Mouse (Mus musculus): ENCODE results near the gene Ogt.

Ogt gene

DNA sequence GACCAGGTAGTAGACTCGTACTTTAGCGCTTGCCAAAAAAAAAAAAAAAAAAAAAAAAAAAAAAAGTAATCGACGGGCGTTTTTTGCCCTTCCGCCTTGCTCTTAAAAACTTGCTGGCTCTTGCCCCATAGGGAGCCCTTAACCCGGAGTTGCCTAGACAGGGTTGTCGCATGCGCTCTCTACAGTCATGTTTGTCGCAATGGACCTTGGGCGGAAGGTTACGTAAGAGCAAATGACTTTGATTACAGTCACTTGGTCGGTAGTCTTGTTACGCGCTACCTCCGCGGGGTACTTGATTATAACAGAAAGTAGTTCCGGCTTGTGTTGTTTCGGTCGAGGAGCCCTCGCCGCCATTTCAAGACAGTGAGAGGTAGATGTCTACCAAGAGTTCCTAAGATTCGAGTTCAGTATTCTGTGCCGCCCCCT lies at the start of gene Ogt:
Gene Ogt, plus strand, starts transcription at position 320 of the 426 bp plus-strand sequence.
- DNase-seq (ENCODE audit: low spot score), result peak; percentile 72

GRCm38 (mm10) chrX:101616183-101616582 lies 23.7 kb upstream of the Ogt start:
- DNase-seq (ENCODE audit: low spot score), result no peak

DNA sequence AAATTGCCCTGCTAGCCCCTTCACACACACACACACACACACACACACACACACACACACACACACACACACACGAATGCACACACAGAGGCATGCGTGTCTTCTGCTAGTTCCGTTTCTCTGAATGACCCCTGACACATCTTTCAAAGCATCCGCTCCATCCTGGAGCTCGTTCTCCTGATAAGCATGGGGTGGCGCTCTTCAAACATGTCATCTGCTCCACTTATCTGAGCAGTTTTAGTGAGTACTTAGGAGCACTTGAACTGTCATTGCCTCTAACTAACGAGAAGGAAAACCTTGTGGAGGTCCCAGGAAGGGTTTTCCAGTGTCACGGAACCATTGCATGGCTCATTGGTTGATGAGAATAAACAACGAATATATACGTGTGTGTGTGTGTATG lies 22.0 kb upstream of the Ogt start:
- no peak for DNase-seq (ENCODE audit: low spot score)

DNA sequence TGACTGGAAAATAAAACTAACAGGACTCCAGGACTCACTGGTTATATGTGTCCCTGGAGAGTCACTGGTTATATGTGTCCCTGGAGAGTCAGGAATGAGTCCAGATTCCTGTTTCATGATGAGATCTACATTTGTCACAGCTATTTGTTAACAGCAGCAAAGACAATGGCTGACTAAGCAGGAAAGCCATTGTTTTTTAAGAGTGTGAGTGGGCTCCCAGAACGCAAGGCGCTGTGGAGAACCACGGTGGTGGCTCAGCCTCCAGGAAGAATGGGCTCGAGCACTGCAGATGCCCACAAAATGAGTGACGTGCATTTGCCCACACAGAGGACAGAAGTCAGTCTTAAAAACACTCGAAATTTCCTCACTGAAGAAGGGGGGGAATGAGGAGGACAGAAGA lies 19.5 kb upstream of the Ogt start:
- DNase-seq (ENCODE audit: low spot score), result no peak

GRCm38 (mm10) chrX:101622539-101622938 lies 17.3 kb upstream of the Ogt start:
- no peak for DNase-seq (ENCODE audit: low spot score)

- DNase-seq (ENCODE audit: low spot score), result no peak
Measured at GRCm38 (mm10) chrX:101636821-101637525, 2.9 kb upstream of the Ogt start.

DNA sequence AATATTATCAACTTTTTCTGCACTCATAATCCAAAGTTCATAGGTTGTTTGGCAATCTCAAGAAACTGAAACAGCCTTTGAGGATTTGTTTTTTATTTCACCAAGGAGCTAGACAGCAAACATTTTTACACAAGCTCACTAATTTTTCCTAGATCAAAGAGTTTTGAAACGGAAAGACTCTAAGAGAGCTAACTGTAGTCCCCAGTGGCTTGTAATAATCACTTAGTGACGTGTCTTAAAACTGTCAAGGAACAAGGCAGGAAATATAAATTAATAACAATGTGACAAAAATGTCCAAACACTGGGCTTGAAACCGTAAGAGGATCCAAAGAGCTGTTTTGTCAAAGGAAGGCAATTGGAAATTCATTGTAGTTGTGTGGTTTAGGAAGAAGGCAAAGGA lies 1.0 kb upstream of the Ogt start:
- DNase-seq (ENCODE audit: low spot score), result no peak

- no peak for DNase-seq (ENCODE audit: low spot score)
Measured at GRCm38 (mm10) chrX:101639306-101639705, 554 bp upstream of the Ogt start.

DNA sequence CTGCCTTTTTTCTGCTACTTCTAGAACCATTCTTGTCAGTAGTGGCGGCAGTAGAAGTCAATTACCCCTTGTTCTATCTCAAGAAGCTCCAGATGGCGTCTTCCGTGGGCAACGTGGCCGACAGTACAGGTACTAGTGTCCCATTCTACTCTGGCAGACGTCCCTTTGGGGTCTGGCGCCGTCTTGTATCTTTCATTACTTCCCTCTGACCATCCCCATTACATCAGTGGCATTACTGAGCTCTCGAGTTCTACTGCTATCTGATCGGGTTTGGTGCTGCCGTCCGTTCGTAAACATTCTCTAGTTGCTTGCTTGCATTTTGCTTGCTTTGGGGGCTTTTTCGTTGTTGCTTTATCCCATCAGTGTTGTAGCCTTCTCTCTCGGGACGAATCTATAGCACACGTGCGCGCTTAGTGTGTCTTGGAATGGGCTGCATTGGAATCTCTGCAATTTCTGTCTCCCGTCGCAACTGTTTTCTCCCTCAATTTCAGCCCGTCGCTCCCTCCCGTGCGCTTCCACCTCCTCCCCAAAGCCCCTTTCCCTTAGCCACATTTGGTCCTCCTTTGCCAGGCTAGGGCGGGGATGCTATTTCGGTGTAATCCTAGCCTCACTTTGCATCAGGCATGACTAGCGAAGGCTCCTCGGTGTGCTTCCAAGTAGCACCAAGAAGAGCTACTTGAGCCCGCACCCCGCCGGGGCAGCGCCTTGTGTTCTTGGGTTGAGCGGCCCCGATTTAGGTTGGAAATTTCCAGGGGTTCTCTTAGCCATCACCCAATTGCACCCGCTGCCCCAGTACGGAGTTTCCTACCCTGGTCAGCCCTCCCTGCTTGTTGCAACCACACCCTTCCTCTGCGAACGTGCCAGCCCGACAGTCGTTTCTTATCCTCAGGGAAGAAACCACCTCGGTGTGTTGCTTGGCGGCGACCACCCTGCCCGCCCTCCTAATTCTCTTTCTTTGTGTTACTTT lies 617 bp downstream of the Ogt start:
- DNase-seq (ENCODE audit: low spot score), result peak; percentile 11

DNA sequence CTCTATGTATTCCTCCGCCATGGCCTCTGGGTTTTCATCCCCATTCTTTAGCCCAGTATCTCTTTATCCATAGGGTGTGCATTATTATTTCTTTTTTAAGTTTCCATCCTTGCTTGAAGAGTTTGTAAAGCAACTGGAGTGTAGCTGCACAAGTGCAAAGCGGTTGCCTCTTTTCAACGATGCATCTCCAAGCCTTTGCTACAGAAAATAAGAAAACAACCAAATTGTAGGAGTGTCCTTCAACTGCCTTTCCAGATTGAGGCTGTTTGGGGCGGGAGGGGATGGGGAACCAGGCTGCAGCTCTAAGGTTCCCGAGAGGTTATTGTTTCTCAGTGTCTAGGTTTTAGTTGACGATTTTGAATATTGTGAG lies 1.3 kb downstream of the Ogt start:
- DNase-seq (ENCODE audit: low spot score), result no peak

- DNase-seq (ENCODE audit: low spot score), result no peak
Measured at GRCm38 (mm10) chrX:101642091-101642490, 2.2 kb downstream of the Ogt start.

DNA sequence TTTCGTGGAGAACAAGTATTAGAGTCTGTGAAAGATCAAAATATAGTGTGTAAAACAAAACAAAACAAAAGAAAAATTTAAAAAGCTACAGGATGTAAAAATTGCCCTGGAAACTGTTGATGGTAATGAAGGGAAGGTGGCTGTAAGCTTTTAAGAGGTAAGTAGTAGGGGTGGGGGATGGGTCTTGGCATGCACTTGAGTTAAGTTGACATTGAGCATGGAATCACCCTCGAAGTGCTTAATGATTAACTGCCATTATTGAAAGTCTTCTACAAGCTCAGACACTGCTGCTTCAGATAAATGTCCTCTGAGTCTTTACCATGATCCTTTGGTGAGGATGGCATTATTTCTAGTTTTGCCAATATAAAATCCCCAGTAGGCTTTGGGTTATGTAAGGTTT lies 5.4 kb downstream of the Ogt start:
- no peak for DNase-seq (ENCODE audit: low spot score)

DNA sequence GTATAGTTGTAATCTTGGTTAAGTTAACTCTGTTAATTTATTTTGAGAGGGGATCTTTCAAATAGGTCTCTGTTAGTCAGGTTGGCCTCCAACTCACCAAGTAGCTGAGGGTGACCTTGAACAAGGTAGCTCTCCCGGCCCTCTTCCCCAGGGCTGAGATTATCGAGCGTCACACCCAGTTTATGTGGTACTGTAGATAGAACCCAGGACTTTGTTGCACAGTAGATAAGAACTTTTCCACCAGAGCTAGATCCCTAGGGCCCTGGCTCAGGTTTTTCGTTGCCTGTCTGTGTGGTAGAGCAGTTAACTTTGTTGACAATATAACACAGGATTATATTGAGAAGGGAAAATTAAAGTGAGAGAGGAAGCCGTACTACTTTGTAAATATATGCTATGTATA lies 6.8 kb downstream of the Ogt start:
- DNase-seq (ENCODE audit: low spot score), result no peak

DNA sequence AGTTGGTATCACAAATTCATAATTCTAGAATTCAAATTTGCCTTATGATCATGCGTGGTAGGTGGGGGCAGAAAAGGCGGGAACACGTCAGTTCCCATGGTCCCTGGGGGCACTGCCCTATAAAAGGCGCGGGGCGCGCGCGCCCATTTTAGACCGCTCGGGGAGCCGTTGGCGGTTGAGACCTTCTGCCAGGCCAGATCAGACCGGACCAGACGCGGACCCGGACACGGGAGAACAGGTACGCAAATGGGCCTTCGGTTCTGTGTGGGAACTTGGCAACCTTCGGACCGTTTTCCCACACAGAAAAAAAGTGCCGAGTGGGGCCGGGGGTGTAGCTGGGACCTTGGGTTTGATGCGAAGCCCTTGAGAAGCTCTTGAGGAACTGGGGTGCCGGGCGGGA lies 55.8 kb downstream of the Ogt start:
- no peak for DNase-seq (ENCODE audit: low spot score)

DNA sequence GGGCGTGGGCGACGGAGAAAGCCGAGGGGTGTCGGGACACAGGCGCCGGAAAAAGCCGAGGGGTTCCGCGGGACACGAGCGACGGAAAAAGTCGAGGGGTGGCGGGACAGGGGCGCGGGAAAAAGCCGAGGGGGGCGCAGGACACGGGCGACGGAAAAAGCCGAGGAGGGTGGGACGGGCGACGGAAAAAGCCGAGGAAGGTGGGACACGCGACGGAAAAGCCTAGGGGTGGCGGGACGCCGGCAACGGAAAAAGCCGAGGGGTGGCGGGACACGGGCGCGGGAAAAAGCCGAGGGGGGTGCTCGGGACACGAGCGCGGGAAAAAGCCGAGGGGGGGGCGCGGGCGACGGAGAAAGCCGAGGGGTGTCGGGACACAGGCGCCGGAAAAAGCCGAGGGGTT lies 57.7 kb downstream of the Ogt start:
- no peak for DNase-seq (ENCODE audit: low spot score)

- DNase-seq (ENCODE audit: low spot score), result no peak
Measured at GRCm38 (mm10) chrX:101698232-101698631, 58.4 kb downstream of the Ogt start.

DNA sequence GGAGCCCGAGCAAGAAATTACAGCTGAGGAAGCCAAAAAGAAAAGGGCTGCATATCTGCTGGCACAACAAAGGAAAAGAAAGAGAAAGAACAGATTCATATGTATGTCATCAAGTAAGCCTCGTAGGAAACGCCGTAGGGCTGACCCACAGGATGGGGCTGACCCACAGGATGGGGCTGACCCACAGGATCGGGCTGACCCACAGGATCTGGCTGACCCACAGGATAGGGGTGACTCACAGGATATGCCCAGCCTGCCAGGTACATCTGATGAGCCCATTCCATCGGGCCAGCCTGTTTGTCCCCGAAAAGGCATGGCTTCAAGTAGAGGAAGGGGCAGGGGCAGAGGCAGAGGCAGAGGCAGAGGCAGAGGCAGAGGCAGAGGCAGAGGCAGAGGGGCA lies 65.3 kb downstream of the Ogt start:
- DNase-seq (ENCODE audit: low spot score), result no peak

GRCm38 (mm10) chrX:101720401-101720800 lies 80.5 kb downstream of the Ogt start:
- no peak for DNase-seq (ENCODE audit: low spot score)

GRCm38 (mm10) chrX:101730010-101730409 lies 90.2 kb downstream of the Ogt start:
- DNase-seq (ENCODE audit: low spot score), result no peak

DNA sequence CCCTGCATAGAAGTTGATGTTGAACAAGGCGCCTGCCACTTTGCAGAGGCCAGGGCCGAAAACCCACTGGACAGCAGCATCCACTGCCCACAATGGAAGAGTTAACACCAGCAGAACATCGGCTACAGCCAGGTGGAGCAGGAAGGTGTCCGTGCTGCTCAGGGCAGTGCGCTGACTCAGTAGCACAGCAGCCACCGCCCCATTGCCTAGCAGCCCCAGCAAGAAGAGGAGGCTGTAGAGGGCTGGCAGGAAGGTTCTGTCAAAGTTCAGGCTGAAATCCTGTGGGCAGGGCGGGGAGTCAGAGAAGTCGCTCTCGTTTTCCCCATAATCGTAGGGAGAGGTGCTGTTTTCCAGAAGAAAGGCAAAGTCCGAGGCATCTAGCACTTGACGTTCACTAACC lies 92.8 kb downstream of the Ogt start:
- no peak for DNase-seq (ENCODE audit: low spot score)

GRCm38 (mm10) chrX:101733288-101733687 lies 93.4 kb downstream of the Ogt start:
- no peak for DNase-seq (ENCODE audit: low spot score)

- DNase-seq (ENCODE audit: low spot score), result no peak
Measured at GRCm38 (mm10) chrX:101733828-101734319, 94.0 kb downstream of the Ogt start, which contains the start of gene Cxcr3. Gene Cxcr3, minus strand, starts transcription at chrX:101734269.

Measured in urinary bladder, postnatal 25 days (tissue).